Mouse (Mus musculus): Measurements from ENCODE around the gene Dgcr6. TPM values are rescaled to one million over a fixed set of nuclear protein-coding genes. Genes with fewer than 3 reads are reported as not detected.

Dgcr6 gene
- polyA plus RNA-seq, 1 experiment from 2014 or later: 135 TPM

GRCm38 (mm10) chr16:18070798-18071197 lies 18.1 kb downstream of the Dgcr6 start:
- no peak for ATAC-seq (ENCODE audit: insufficient number of reproducible peaks, insufficient read depth, low FRiP score, low TSS enrichment, low read depth)
- WGBS: 89% methylated on average over 5 of the region's 5 CpGs

DNA sequence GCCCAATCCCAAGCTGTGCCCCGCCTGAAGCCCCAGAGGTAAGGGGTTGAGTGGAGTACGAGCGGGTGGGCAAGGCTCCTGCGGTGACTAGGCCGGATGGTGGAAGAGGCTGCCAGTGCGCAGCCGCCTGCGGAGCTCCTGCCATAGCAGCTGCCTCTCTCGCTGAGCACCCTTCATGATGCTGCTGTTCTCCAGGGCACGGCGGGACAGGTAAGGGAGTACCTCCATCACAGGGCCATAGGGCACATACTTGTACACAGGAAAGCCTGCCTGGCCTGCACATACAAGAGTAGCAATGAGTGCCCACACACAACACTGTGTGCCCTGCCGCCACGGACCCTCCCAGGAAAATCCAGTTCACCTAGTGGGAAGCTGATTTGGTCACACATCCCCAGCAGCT lies 19.4 kb downstream of the Dgcr6 start:
- H3K27ac ChIP-seq: no peak overlapping the region
- peaks cover 9% of the 10 kb centered on the region for H3K4me1 ChIP-seq (replicated peaks)
- no peaks in the 10 kb centered on the region for H3K27me3 ChIP-seq
- 96% methylated on average over 13 of the region's 13 CpGs for WGBS
- no peak overlapping the region for H3K4me2 ChIP-seq
- H3K9me3 ChIP-seq: no peaks in the 10 kb centered on the region
- ATAC-seq (ENCODE audit: insufficient number of reproducible peaks, insufficient read depth, low FRiP score, low TSS enrichment, low read depth): no peak
- peaks cover 78% of the 10 kb centered on the region for H3K36me3 ChIP-seq
- no peak overlapping the region for H3K9ac ChIP-seq (replicated peaks)
- H3K4me3 ChIP-seq (replicated peaks): no peak overlapping the region

More at GRCm38 (mm10) chr16:18070798-18071197, 18.1 kb downstream of the Dgcr6 start:
- Histone ChIP-seq H3K9ac (replicated peaks) (no peak overlapping the region), H3K4me1 (replicated peaks) (peaks cover 13% of the 10 kb centered on the region), H3K4me3 (replicated peaks) (no peak overlapping the region), H3K9me3 (no peaks in the 10 kb centered on the region), H3K36me3 (peaks cover 70% of the 10 kb centered on the region), H3K27me3 (no peaks in the 10 kb centered on the region), H3K27ac (no peak overlapping the region), H3K4me2 (no peak overlapping the region)

DNA sequence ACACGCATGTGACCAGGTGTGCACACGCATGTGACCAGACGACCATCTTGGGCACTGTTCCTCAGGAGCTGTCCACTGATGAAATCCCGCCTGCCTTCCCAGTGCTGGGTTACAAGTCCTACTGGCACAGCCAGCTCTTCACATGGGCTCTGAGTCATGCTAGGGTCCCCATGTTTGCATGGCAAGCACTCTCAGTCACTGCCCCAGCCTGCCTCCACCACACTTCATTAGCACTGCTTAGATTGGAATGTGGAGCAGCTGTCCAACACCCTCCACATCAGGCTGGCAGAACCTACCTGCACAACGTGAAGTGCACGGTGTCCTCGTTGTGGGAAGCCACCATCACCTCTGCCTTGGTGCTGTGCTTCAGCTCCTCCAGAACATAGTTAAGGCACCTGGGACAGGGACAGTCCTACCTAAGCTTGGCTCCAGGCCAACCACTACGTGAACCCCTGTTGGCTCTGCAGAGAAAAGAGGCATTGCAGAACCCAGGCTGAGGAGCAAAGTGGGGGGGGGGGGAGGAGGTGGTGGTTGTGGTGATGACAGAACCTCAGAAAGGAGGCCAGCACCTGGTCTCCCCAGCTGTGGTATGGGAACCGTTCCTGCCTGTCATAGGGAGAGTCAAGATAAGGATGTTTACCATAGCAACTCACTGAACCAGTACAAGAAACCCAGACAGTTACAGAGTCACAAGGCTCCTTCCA lies 20.8 kb downstream of the Dgcr6 start:
- H3K9ac ChIP-seq (replicated peaks): no peak overlapping the region
- no peak overlapping the region for H3K4me3 ChIP-seq (replicated peaks)
- H3K4me1 ChIP-seq (replicated peaks): no peaks in the 10 kb centered on the region
- H3K36me3 ChIP-seq: peaks cover 72% of the 10 kb centered on the region
- H3K27me3 ChIP-seq: no peaks in the 10 kb centered on the region
- H3K4me2 ChIP-seq: no peak overlapping the region
- H3K9me3 ChIP-seq: no peaks in the 10 kb centered on the region
- 85% methylated on average over 9 of the region's 9 CpGs for WGBS
- no peak for ATAC-seq (ENCODE audit: insufficient number of reproducible peaks, insufficient read depth, low FRiP score, low TSS enrichment, low read depth)
- no peak overlapping the region for H3K27ac ChIP-seq

DNA sequence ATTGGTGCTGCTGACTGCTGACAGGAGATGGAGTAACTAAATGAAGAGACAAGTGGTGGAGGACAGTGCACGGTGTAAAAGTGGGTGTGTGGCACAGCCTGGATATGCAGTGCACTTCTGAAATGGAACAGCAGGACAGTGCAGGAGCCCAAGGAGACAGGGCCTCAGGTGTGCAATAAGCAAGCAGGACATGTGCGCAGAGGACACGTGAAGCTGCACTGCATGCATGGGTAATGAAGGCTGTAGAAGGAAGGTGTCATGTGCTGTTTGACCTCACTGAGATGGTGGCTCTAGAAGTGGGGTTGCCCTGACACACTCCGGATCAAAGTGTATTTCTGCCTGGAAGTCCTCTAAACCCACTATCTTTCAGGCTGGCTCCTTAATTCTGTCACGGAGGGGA lies 22.0 kb downstream of the Dgcr6 start:
- Histone ChIP-seq H3K4me1 (replicated peaks) (no peaks in the 10 kb centered on the region), H3K27ac (no peak overlapping the region), H3K9me3 (no peaks in the 10 kb centered on the region), H3K4me2 (no peak overlapping the region), H3K9ac (replicated peaks) (no peak overlapping the region), H3K36me3 (peaks cover 60% of the 10 kb centered on the region), H3K4me3 (replicated peaks) (no peak overlapping the region), H3K27me3 (no peaks in the 10 kb centered on the region)
- WGBS: 77% methylated on average over 5 of the region's 5 CpGs
- no peak for ATAC-seq (ENCODE audit: insufficient number of reproducible peaks, insufficient read depth, low FRiP score, low TSS enrichment, low read depth)

- no peaks in the 10 kb centered on the region for H3K9me3 ChIP-seq
- H3K4me1 ChIP-seq (replicated peaks): no peaks in the 10 kb centered on the region
- H3K27ac ChIP-seq: no peak overlapping the region
- H3K4me3 ChIP-seq (replicated peaks): no peak overlapping the region
- no peak overlapping the region for H3K9ac ChIP-seq (replicated peaks)
- no peaks in the 10 kb centered on the region for H3K27me3 ChIP-seq
- no peak overlapping the region for H3K4me2 ChIP-seq
- no peak for ATAC-seq (ENCODE audit: insufficient number of reproducible peaks, insufficient read depth, low FRiP score, low TSS enrichment, low read depth)
- H3K36me3 ChIP-seq: peaks cover 55% of the 10 kb centered on the region
- WGBS: 44% methylated on average over 3 of the region's 3 CpGs
These were observed 22.5 kb downstream of the Dgcr6 start for GRCm38 (mm10) chr16:18075201-18075600.

DNA sequence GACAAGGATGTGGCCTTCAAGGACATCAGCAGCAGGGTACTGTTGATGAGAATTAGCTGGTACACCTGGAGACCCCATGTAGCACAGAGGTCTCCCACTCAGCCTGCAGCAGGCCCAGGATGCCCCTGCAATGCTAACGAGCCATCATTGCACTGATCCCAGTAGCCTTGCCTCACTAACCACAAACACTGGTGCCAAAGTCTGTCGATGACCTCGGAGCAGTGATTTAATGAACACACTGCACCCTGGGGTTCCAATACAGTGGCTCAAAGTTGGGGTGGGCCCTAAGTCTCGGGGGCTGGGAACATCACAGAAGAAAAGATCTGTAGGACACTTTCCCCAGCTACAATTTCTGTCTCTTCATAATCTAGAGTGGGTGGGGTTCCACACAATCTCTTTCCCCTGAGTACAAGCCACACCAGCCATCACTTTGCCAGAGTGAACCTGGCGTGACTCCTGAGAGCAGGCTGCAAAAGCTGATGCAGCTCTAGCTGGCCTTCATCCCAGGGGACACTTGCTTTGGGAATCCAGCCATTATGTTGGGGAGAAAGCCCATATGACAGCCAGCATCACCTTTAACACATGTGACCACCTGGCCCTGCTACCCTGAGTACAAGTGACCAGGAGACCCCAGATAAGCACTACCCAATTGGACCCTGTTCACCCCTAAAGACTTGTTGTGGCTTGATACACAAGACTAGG lies 25.8 kb downstream of the Dgcr6 start:
- H3K27me3 ChIP-seq: no peaks in the 10 kb centered on the region
- 82% methylated on average over 5 of the region's 5 CpGs for WGBS
- H3K4me3 ChIP-seq (replicated peaks): no peak overlapping the region
- H3K36me3 ChIP-seq: peaks cover 27% of the 10 kb centered on the region; the same call in 1 of the 2 replicates
- H3K4me1 ChIP-seq (replicated peaks): no peaks in the 10 kb centered on the region
- H3K4me2 ChIP-seq: no peak overlapping the region
- no peak overlapping the region for H3K9ac ChIP-seq (replicated peaks)
- H3K9me3 ChIP-seq: no peaks in the 10 kb centered on the region
- ATAC-seq (ENCODE audit: insufficient number of reproducible peaks, insufficient read depth, low FRiP score, low TSS enrichment, low read depth): no peak
- no peak overlapping the region for H3K27ac ChIP-seq

DNA sequence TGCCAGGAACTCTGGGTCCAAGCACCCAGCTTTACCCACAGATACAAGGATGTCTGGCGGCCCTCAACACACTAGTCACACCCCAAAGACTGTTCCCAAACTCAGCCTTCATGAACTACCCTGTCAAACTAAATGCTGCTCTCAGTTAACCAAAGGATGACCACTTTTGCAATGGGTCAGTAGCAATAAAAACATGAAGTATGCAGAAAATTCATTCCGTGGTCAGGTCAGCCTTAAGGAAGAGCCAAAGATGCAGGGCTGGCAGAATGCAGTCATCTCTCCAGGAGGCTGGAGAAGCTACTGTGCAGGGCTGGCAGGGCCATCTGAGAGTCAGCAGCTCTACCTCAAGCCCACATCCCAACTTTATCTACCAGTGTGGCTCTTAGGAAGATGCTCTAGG lies 26.6 kb downstream of the Dgcr6 start:
- no peak overlapping the region for H3K9ac ChIP-seq (replicated peaks)
- H3K4me3 ChIP-seq (replicated peaks): no peak overlapping the region
- H3K27ac ChIP-seq: no peak overlapping the region
- H3K27me3 ChIP-seq: no peaks in the 10 kb centered on the region
- H3K36me3 ChIP-seq: peaks cover 20% of the 10 kb centered on the region; the same call in 1 of the 2 replicates
- no peaks in the 10 kb centered on the region for H3K9me3 ChIP-seq
- no peak for ATAC-seq (ENCODE audit: insufficient number of reproducible peaks, insufficient read depth, low FRiP score, low TSS enrichment, low read depth)
- no peak overlapping the region for H3K4me2 ChIP-seq
- WGBS: 83% methylated on average over 2 of the region's 2 CpGs
- H3K4me1 ChIP-seq (replicated peaks): no peaks in the 10 kb centered on the region

GRCm38 (mm10) chr16:18080171-18080570 lies 27.5 kb downstream of the Dgcr6 start:
- Histone ChIP-seq H3K36me3 (peaks cover 13% of the 10 kb centered on the region; the same call in 1 of the 2 replicates), H3K4me2 (no peak overlapping the region), H3K4me3 (replicated peaks) (no peak overlapping the region), H3K9me3 (no peaks in the 10 kb centered on the region), H3K4me1 (replicated peaks) (no peaks in the 10 kb centered on the region), H3K9ac (replicated peaks) (no peak overlapping the region), H3K27ac (no peak overlapping the region), H3K27me3 (no peaks in the 10 kb centered on the region)
- WGBS: 83% methylated on average over 7 of the region's 7 CpGs
- no peak for ATAC-seq (ENCODE audit: insufficient number of reproducible peaks, insufficient read depth, low FRiP score, low TSS enrichment, low read depth)

DNA sequence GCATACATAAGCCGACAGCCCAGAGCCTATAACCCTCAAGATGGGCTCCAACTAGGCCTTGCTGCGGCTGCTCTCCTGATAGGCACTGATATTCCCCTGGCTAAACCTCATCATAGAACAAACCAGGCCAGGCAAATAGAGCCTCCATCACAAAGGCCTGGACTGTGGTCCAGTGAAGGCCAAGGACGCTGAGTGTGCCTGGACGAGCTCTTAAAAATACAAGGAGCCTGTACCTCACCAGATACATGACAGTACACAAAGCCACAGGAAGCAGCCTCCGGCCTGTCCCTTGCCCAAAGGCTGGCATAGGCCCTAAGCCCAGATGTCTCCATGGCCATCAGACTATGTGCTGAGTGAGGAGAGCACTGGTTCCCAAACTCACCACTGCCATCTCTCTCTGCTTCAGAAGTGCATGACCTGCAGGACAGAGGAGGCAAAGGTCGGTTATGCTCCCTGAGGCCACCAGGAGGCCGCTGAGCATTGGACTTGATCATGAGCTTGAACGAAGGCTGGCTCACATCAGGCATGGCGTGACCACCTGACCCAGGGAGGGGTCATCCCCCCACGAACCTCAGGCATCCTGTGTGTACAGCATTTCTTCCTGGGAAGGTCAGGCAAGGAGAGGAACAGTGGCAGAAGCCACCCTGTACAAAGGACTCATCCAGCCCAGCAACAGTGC lies 28.6 kb downstream of the Dgcr6 start:
- H3K9me3 ChIP-seq: no peaks in the 10 kb centered on the region
- no peak for ATAC-seq (ENCODE audit: insufficient number of reproducible peaks, insufficient read depth, low FRiP score, low TSS enrichment, low read depth)
- no peaks in the 10 kb centered on the region for H3K4me1 ChIP-seq (replicated peaks)
- H3K27me3 ChIP-seq: no peaks in the 10 kb centered on the region
- H3K9ac ChIP-seq (replicated peaks): no peak overlapping the region
- H3K36me3 ChIP-seq: peaks cover 8% of the 10 kb centered on the region; the same call in 1 of the 2 replicates
- no peak overlapping the region for H3K4me3 ChIP-seq (replicated peaks)
- no peak overlapping the region for H3K4me2 ChIP-seq
- WGBS: 77% methylated on average over 10 of the region's 10 CpGs
- H3K27ac ChIP-seq: no peak overlapping the region

GRCm38 (mm10) chr16:18082291-18082690 lies 29.6 kb downstream of the Dgcr6 start:
- no peaks in the 10 kb centered on the region for H3K4me1 ChIP-seq (replicated peaks)
- no peaks in the 10 kb centered on the region for H3K9me3 ChIP-seq
- no peak overlapping the region for H3K4me3 ChIP-seq (replicated peaks)
- H3K9ac ChIP-seq (replicated peaks): no peak overlapping the region
- WGBS: 82% methylated on average over 1 of the region's 1 CpGs
- ATAC-seq (ENCODE audit: insufficient number of reproducible peaks, insufficient read depth, low FRiP score, low TSS enrichment, low read depth): no peak
- H3K36me3 ChIP-seq: peaks cover 5% of the 10 kb centered on the region; the same call in 1 of the 2 replicates
- no peak overlapping the region for H3K4me2 ChIP-seq
- H3K27ac ChIP-seq: no peak overlapping the region
- peaks cover 2% of the 10 kb centered on the region for H3K27me3 ChIP-seq

DNA sequence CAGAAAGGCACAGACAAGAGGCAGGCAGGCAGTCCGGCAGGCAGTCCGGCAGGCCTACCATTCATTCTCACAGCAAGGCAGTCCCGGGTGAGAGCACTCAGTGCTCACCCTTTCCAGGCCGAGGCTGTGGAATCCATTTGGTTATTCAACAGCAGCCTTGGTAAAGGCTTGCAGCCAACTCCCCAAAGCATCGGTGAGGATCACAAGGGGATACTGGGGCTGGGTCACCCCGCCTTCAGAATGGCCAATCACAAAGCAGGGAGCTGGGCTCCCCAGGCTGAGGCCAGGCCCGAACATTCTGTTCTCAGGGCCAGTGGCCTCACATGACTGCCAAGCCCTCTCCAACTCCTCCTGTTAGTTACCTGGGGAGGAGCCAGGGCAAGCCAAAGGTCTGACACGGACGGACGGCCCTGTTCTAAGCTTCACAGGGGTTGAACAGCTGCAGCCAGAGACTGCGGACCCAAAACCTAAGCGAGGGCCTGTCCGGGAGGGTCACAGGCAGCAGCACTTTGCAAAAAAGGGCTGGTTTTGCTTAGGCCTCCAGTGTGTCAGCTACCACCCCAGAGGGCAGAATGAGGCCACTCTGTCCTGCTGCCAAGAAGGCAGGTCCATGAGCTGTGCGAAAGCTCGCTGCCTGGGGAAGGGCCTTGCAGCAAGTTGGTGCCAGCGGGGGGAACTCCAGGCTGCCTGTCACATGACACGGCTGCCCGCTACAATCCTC lies 30.7 kb downstream of the Dgcr6 start:
- H3K27me3 ChIP-seq: peaks cover 13% of the 10 kb centered on the region
- peaks cover 8% of the 10 kb centered on the region; the same call in 1 of the 2 replicates for H3K4me1 ChIP-seq (replicated peaks)
- 87% methylated on average over 18 of the region's 18 CpGs for WGBS
- H3K36me3 ChIP-seq: peaks cover 5% of the 10 kb centered on the region; the same call in 1 of the 2 replicates
- no peaks in the 10 kb centered on the region for H3K9me3 ChIP-seq
- no peak overlapping the region for H3K9ac ChIP-seq (replicated peaks)
- H3K4me3 ChIP-seq (replicated peaks): no peak overlapping the region
- no peak overlapping the region for H3K27ac ChIP-seq
- no peak overlapping the region for H3K4me2 ChIP-seq
- ATAC-seq (ENCODE audit: insufficient number of reproducible peaks, insufficient read depth, low FRiP score, low TSS enrichment, low read depth): no peak

Data from limb, embryonic 12.5 days (tissue).